Mouse (Mus musculus) ES-E14 (cell line): ENCODE measurements at regions not wholly inside any gene's neighbourhood (a gene's known extent, or its start where the extent isn't known, plus 50 kb on each side); places are given as distances from the start of the nearest gene placed in this dataset.

Experiments
- HCFC1 ChIP-seq: IDR thresholded peaks from 2 replicates; pipeline ENCODE4 v1.6.1; 2012; ENCODE audit warnings: low read length, inconsistent platforms, borderline replicate concordance; ENCODE audit not compliant: insufficient read depth
- MAFK ChIP-seq: IDR thresholded peaks from 2 replicates; pipeline ENCODE4 v1.6.1; 2014; ENCODE audit warnings: mild to moderate bottlenecking, low read depth, low read length, inconsistent platforms; ENCODE audit not compliant: insufficient read depth
- ZC3H11A ChIP-seq: IDR thresholded peaks from 2 replicates; pipeline ENCODE4 v1.6.1; 2012; ENCODE audit warnings: low read depth, mild to moderate bottlenecking, inconsistent platforms, low read length, borderline replicate concordance
- ZNF384 ChIP-seq: IDR thresholded peaks from 2 replicates; pipeline ENCODE4 v1.6.1; 2012; ENCODE audit warnings: low read depth, low read length, inconsistent platforms

GRCm38 (mm10) chr15:25495926-25496644 lies 82.5 kb upstream of the Basp1 start:
- TF ChIP-seq HCFC1 (no peak), ZC3H11A (no peak), ZNF384 (no peak), MAFK (no peak)
